Mouse (Mus musculus): ENCODE data around the gene Cyp2u1.

The Cyp2u1 gene

GRCm38 (mm10) chr3:131254991-131255390 lies 48.0 kb downstream of the Cyp2u1 start:
- DNase-seq (ENCODE audit: low spot score): no peak

GRCm38 (mm10) chr3:131251601-131252000 lies 51.4 kb downstream of the Cyp2u1 start:
- no peak for DNase-seq (ENCODE audit: low spot score)

- no peak for DNase-seq (ENCODE audit: low spot score)
Measured at GRCm38 (mm10) chr3:131250978-131251377, 52.0 kb downstream of the Cyp2u1 start.

GRCm38 (mm10) chr3:131250283-131250682 lies 52.7 kb downstream of the Cyp2u1 start:
- no peak for DNase-seq (ENCODE audit: low spot score)

- DNase-seq (ENCODE audit: low spot score): no peak
Measured at GRCm38 (mm10) chr3:131248444-131248843, 54.6 kb downstream of the Cyp2u1 start.

GRCm38 (mm10) chr3:131247851-131248250 lies 55.2 kb downstream of the Cyp2u1 start:
- DNase-seq (ENCODE audit: low spot score): no peak

GRCm38 (mm10) chr3:131247447-131247846 lies 55.6 kb downstream of the Cyp2u1 start:
- no peak for DNase-seq (ENCODE audit: low spot score)

- DNase-seq (ENCODE audit: low spot score): no peak
Measured at GRCm38 (mm10) chr3:131246579-131247046, 56.4 kb downstream of the Cyp2u1 start.

GRCm38 (mm10) chr3:131245766-131246578 lies 57.1 kb downstream of the Cyp2u1 start:
- peak; percentile 86 for DNase-seq (ENCODE audit: low spot score)
